Mouse (Mus musculus) midbrain, postnatal 0 days (tissue): ENCODE measurements at regions not wholly inside any gene's neighbourhood (a gene's known extent, or its start where the extent isn't known, plus 50 kb on each side); places are given as distances from the start of the nearest gene placed in this dataset. TPM values are rescaled to one million over a fixed set of nuclear protein-coding genes. Genes with fewer than 3 reads are reported as not detected.
A peak's percentile ranks its signal among the peaks of the same experiment; 100 is the strongest.

Experiments
- ATAC-seq: fragments of 200-750 bp; cut with Nextera tagmentation; 2 replicates; pipeline ENCODE4 v1.8.0; 2017; ENCODE audit warnings: moderate number of reproducible peaks, mild to moderate bottlenecking, moderate TSS enrichment, moderate library complexity; ENCODE audit not compliant: low FRiP score
- DNase-seq: peaks from one replicate; pipeline ENCODE4 v3.0.0-alpha.2; 2015; ENCODE audit warnings: low spot score
- H3K27ac ChIP-seq: fragments of 300-500 bp; sonication (generic); 2 replicates; pipeline ENCODE4 v1.5.1; 2014; ENCODE audit warnings: low read depth, mild to moderate bottlenecking, low read length, mixed read lengths
- H3K27me3 ChIP-seq: fragments of 300-500 bp; sonication (generic); 2 replicates; pipeline ENCODE4 v1.6.1; 2014; ENCODE audit warnings: low read length, control low read depth, mixed read lengths; ENCODE audit not compliant: insufficient read depth
- H3K36me3 ChIP-seq: fragments of 300-500 bp; sonication (generic); 2 replicates; pipeline ENCODE4 v1.6.1; 2014; ENCODE audit warnings: low read length, control low read depth, mixed read lengths; ENCODE audit not compliant: insufficient read depth
- H3K4me1 ChIP-seq: fragments of 300-500 bp; sonication (generic); 2 replicates; pipeline ENCODE4 v1.6.1; 2014; ENCODE audit warnings: mild to moderate bottlenecking, control low read depth, antibody characterized with exemption, low read length, mixed read lengths; ENCODE audit not compliant: insufficient read depth
- H3K4me2 ChIP-seq: fragments of 300-500 bp; sonication (generic); 2 replicates; pipeline ENCODE4 v1.6.1; 2014; ENCODE audit warnings: low read depth, mild to moderate bottlenecking, low read length, mixed read lengths; ENCODE audit not compliant: poor library complexity, severe bottlenecking
- H3K4me3 ChIP-seq: fragments of 300-500 bp; sonication (generic); 2 replicates; pipeline ENCODE4 v1.5.1; 2014; ENCODE audit warnings: low read depth, mild to moderate bottlenecking, low read length, moderate library complexity
- H3K9ac ChIP-seq: fragments of 300-500 bp; sonication (generic); replicated peaks from 2 replicates; pipeline ENCODE4 v1.6.1; 2014; ENCODE audit warnings: mild to moderate bottlenecking, low read length, moderate library complexity, mixed read lengths; ENCODE audit not compliant: poor library complexity, severe bottlenecking
- H3K9me3 ChIP-seq: fragments of 300-500 bp; sonication (generic); 2 replicates; pipeline ENCODE4 v1.6.1; 2016; ENCODE audit warnings: low read length, control low read depth
- CTCF ChIP-seq: IDR thresholded peaks from 2 replicates; pipeline ENCODE4 v1.5.1; 2016; ENCODE audit warnings: antibody characterized with exemption, mild to moderate bottlenecking
- WGBS: fragments of 180-500 bp; shearing (Covaris S2); extraction: QIAGEN DNeasy Blood & Tissue Kit; methylation state at CpG from one replicate; pipeline ENCODE4 v1.1.7; 2014; 5-methylcytosine and 5-hydroxymethylcytosine counted together
- microRNA-seq: library from miRNA; unstranded; fragments of <30 nt; microRNA quantifications from one replicate; pipeline ENCODE4, GENCODE M21; 2016; ENCODE audit warnings: borderline number of aligned reads

GRCm38 (mm10) chr3:34959044-34959521 is 308.9 kb downstream of the Sox2 start:
- H3K4me1 ChIP-seq = no peaks in the 10 kb centered on the region
- H3K4me2 ChIP-seq = peak overlapping the region; percentile 38
- ATAC-seq (peak; percentile 67; the same call in 1 of the 2 replicates), DNase-seq (peak; percentile 29)
- no peak for TF ChIP-seq CTCF
- H3K4me3 ChIP-seq = peak overlapping the region; percentile 10; the same call in 1 of the 2 replicates
- no peaks in the 10 kb centered on the region for H3K9me3 ChIP-seq
- no peaks in the 10 kb centered on the region for H3K27me3 ChIP-seq
- H3K36me3 ChIP-seq = no peaks in the 10 kb centered on the region
- no peak overlapping the region for H3K27ac ChIP-seq
- WGBS = 28% methylated on average over 19 of the region's 19 CpGs
- H3K9ac ChIP-seq = 0 out of 2 replicates have a peak overlapping the region, but pooled peaks have one; percentile 8

GRCm38 (mm10) chr3:34966442-34966841 is 316.2 kb downstream of the Sox2 start:
- no peaks in the 10 kb centered on the region for H3K4me1 ChIP-seq
- ATAC-seq (no peak), DNase-seq (no peak)
- H3K36me3 ChIP-seq = no peaks in the 10 kb centered on the region
- H3K9ac ChIP-seq = no peak overlapping the region
- H3K27ac ChIP-seq = no peak overlapping the region
- WGBS = 24% methylated on average over 6 of the region's 6 CpGs
- no peak overlapping the region for H3K4me2 ChIP-seq
- H3K4me3 ChIP-seq = no peak overlapping the region
- no peak for TF ChIP-seq CTCF
- no peaks in the 10 kb centered on the region for H3K9me3 ChIP-seq
- H3K27me3 ChIP-seq = no peaks in the 10 kb centered on the region

- no peak for TF ChIP-seq CTCF
- Histone ChIP-seq H3K9me3 (no peaks in the 10 kb centered on the region), H3K4me1 (no peaks in the 10 kb centered on the region), H3K4me3 (no peak overlapping the region), H3K36me3 (no peaks in the 10 kb centered on the region), H3K27ac (no peak overlapping the region), H3K9ac (no peak overlapping the region), H3K4me2 (no peak overlapping the region), H3K27me3 (no peaks in the 10 kb centered on the region)
- no peak for ATAC-seq
- DNase-seq = no peak
- 69% methylated on average over 2 of the region's 2 CpGs for WGBS
These were observed 317.7 kb downstream of the Sox2 start for GRCm38 (mm10) chr3:34967911-34968310.

- WGBS = 84% methylated on average over 4 of the region's 4 CpGs
- no peak for ATAC-seq
- Histone ChIP-seq H3K9ac (no peak overlapping the region), H3K4me3 (no peak overlapping the region), H3K27ac (no peak overlapping the region), H3K4me2 (no peak overlapping the region), H3K36me3 (no peaks in the 10 kb centered on the region), H3K9me3 (no peaks in the 10 kb centered on the region), H3K4me1 (no peaks in the 10 kb centered on the region), H3K27me3 (no peaks in the 10 kb centered on the region)
- no peak for DNase-seq
- TF ChIP-seq CTCF = no peak
These were observed 321.3 kb downstream of the Sox2 start for GRCm38 (mm10) chr3:34971536-34971935.

GRCm38 (mm10) chr3:34974371-34974770 is 324.2 kb downstream of the Sox2 start:
- ATAC-seq (no peak), DNase-seq (peak; percentile 71)
- Histone ChIP-seq H3K27ac (no peak overlapping the region; the same call in 1 of the 2 replicates), H3K4me3 (no peak overlapping the region), H3K36me3 (no peaks in the 10 kb centered on the region), H3K9me3 (no peaks in the 10 kb centered on the region), H3K4me1 (no peaks in the 10 kb centered on the region), H3K27me3 (no peaks in the 10 kb centered on the region), H3K9ac (no peak overlapping the region), H3K4me2 (no peak overlapping the region)
- no peak for TF ChIP-seq CTCF
- WGBS = 34% methylated on average over 7 of the region's 7 CpGs

Small RNA genes lying in the stretch of these regions (microRNA-seq; reads per million reads assigned to microRNA genes)
- not detected for gene Mir6378
